Mouse (Mus musculus) duodenum, adult 2 months (tissue): ENCODE data around the gene Vash1. TPM values are rescaled to one million over a fixed set of nuclear protein-coding genes. Genes with fewer than 3 reads are reported as not detected.

ENCODE experiments used
- polyA plus RNA-seq: library from polyadenylated mRNA; depleted of rRNA; stranded (reverse); fragments of >200 nt; gene quantifications from 2 replicates; pipeline ENCODE4 v1.2.3, GENCODE M21; 2012; ENCODE audit warnings: low replicate concordance; rRNA removed

The Vash1 gene
- polyA plus RNA-seq = 1.4 and 2.2 TPM in 2 replicates

GRCm38 (mm10) chr12:86678591-86679545 is at the start of gene Vash1:
Vash1 (plus strand) TSS chr12:86678700.

GRCm38 (mm10) chr12:86726120-86726640 is 47.7 kb downstream of the Vash1 start, which contains the start of gene Angel1:
Angel1 (minus strand) TSS chr12:86726460.

DNA sequence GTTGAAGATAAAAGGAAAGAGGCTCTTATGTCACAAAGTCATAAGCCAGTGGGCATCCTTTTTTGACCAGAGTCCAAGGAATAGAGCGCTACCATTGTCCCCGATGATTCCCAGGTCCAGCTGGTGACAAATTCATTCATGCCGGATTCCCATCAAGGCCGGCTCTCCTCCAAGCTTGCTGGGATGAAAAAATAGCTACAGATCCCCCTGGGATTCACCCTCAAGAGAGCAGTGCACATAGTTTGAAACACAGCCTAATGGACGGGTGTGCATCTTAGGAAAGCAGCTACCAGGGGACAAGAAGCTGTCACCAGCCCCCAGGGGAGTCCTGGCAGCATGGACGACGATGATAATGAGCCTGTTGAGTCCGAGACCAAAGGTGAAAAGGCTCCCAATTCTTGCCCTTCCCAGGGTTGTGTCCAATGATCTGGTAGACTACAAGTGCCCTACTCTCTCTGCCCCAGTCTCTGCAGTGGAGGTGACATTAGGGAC is 55.9 kb downstream of the Vash1 start, which contains the start of gene Lrrc74a:
TSS of gene Lrrc74a (plus strand) at position 51 of the 492 bp plus-strand sequence.

Other genes with a start within 250 kb of the Vash1 start
- gene Angel1, start 47.8 kb downstream of the Vash1 start, polyA plus RNA-seq = 1.8 and 2.4 TPM in 2 replicates
- not detected in 2 replicates for gene Lrrc74a, start 55.7 kb downstream of the Vash1 start, polyA plus RNA-seq
- 20.6 and 25.6 TPM in 2 replicates for gene Irf2bpl, start 206.1 kb downstream of the Vash1 start, polyA plus RNA-seq